24 mouse cellular contexts compared by ENCODE assay signal in the genomic region with DNA sequence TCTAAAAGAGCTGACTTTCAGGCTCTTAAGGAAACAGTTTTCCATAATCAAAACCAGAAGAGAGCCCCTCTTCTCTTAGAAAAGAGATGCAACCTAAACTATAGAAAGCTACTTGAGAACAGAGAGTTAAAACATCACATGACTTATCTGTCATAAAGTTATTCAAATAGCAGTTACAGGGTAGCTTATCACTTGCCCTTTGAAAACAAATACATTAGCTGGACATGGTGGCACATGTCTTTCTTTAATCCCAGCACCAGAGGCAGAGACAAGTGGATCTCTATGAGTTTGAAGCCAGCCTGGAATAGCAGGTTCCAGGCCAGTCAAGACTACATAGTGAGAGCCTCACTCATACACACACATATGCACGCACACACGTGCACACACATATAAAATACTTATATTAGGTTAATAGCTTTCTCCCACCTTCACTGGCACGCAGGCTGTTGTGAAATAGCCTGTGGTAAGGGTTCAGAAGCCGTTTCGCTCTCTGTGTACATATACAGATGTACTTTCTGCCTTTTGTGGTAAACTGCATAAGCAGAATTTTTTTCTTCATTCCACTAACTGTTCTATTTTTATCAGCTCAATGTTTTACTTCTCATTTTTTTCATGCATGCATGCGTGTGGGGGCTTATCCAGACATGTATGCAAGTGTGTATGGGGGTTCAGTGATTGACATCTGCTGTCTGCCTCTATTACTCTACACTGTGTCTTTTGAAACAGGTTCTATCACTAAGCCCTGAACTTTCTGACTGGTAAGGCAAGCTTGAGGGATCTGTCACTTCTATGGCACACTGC.
DNase-seq lines count a peak whose midpoint lies in the region; ATAC-seq lines count a peak whose summit lies in the region.
"Had no signal": no experiment of that assay in that cellular context is flagged by ENCODE, and none has a peak within 500 bp of the region (broad histone marks: within the 10 kb centered on the region; RNA-seq: fewer than 3 reads in every experiment).

No protein-coding gene starts in this region.

- no peaks in the 10 kb centered on the region; the same call in 1 of the 2 replicates for H3K9me3 ChIP-seq in heart, embryonic 13.5 days
- H3K9me3 ChIP-seq in heart, embryonic 11.5 days (replicated peaks; ENCODE audit: control insufficient read depth, low read length): no peaks in the 10 kb centered on the region
- H3K9me3 ChIP-seq: G1E; hindbrain, embryonic 13.5 days; limb, embryonic 12.5 days; liver, embryonic 12.5 days; midbrain, embryonic 13.5 days had no signal

- peaks cover 26% of the 10 kb centered on the region for H3K4me1 ChIP-seq in heart, embryonic 13.5 days
- H3K4me1 ChIP-seq in heart, embryonic 11.5 days (ENCODE audit: control insufficient read depth, insufficient read depth, low read length): no peaks in the 10 kb centered on the region
- H3K4me1 ChIP-seq: hindbrain, embryonic 13.5 days; limb, embryonic 12.5 days; liver, embryonic 12.5 days; midbrain, embryonic 13.5 days had no signal

- no peak for ATAC-seq in heart, embryonic 13.5 days (ENCODE audit: extremely low read depth, insufficient number of reproducible peaks, low FRiP score, low TSS enrichment)
- ATAC-seq in heart, embryonic 11.5 days (replicated peaks; ENCODE audit: insufficient number of reproducible peaks, low FRiP score, low TSS enrichment): no peak
- ATAC-seq in granulocyte monocyte progenitor cell, adult 5-6 weeks (replicated peaks; ENCODE audit: poor library complexity, severe bottlenecking): peak; percentile 92
- peak; percentile 66 for ATAC-seq in megakaryocyte progenitor cell, adult 5-6 weeks (replicated peaks; ENCODE audit: poor library complexity)
- no peak for ATAC-seq in megakaryocyte-erythroid progenitor cell, adult 5-6 weeks (replicated peaks; ENCODE audit: low FRiP score, low TSS enrichment, poor library complexity, severe bottlenecking)
- ATAC-seq: liver, embryonic 12.5 days; midbrain, embryonic 13.5 days had no signal

- no peak overlapping the region for H3K4me3 ChIP-seq in heart, embryonic 13.5 days
- H3K4me3 ChIP-seq in heart, embryonic 11.5 days (ENCODE audit: low read depth, low read length): no peak overlapping the region
- H3K4me3 ChIP-seq: hindbrain, embryonic 13.5 days; limb, embryonic 12.5 days; liver, embryonic 12.5 days; midbrain, embryonic 13.5 days had no signal

- peak overlapping the region; percentile 28; the same call in 1 of the 2 replicates for H3K27ac ChIP-seq in heart, embryonic 13.5 days (replicated peaks)
- H3K27ac ChIP-seq in heart, embryonic 11.5 days (ENCODE audit: low read depth, low read length): no peak overlapping the region
- H3K27ac ChIP-seq: hindbrain, embryonic 13.5 days; limb, embryonic 12.5 days; liver, embryonic 12.5 days; midbrain, embryonic 13.5 days had no signal

- peak; percentile 24 for DNase-seq in A20 (ENCODE audit: low read depth, low spot score)
- DNase-seq in c-Kit-positive CD71-positive TER-119-positive erythroid progenitor cells, embryonic 14.5 days (ENCODE audit: low spot score): no peak
- no peak for DNase-seq in thymus, postnatal 4 days
- DNase-seq: adrenal gland, adult 8-10 months; B cell, adult 2 months; cerebellum, adult 9-10 months; gastrocnemius, postnatal 25 days; heart, postnatal 14 days; kidney, adult 8-10 months; kidney, postnatal 10 days; lung, embryonic 14.5 days; lung, postnatal 36 days; thymus, postnatal 25 days had no signal

- H3K36me3 ChIP-seq in heart, embryonic 13.5 days: peaks cover 67% of the 10 kb centered on the region
- peaks cover 16% of the 10 kb centered on the region; the same call in 1 of the 2 replicates for H3K36me3 ChIP-seq in heart, embryonic 11.5 days (ENCODE audit: control insufficient read depth, insufficient read depth, low read length)
- H3K36me3 ChIP-seq: G1E had no signal

- WGBS in heart, embryonic 13.5 days: 86% methylated on average over 6 of the region's 6 CpGs
- 87% methylated on average over 6 of the region's 6 CpGs for WGBS in heart, embryonic 11.5 days (ENCODE audit: insufficient replicate concordance)

- H3K4me2 ChIP-seq in heart, embryonic 13.5 days: no peak overlapping the region
- no peak overlapping the region for H3K4me2 ChIP-seq in heart, embryonic 11.5 days
- H3K4me2 ChIP-seq: hindbrain, embryonic 13.5 days; limb, embryonic 12.5 days; liver, embryonic 12.5 days; lung, embryonic 14.5 days; midbrain, embryonic 13.5 days had no signal

- no peaks in the 10 kb centered on the region for H3K27me3 ChIP-seq in heart, embryonic 13.5 days (replicated peaks)
- no peaks in the 10 kb centered on the region for H3K27me3 ChIP-seq in heart, embryonic 11.5 days (ENCODE audit: control insufficient read depth, insufficient read depth, low read length)
- H3K27me3 ChIP-seq: CH12.LX; hindbrain, embryonic 13.5 days; limb, embryonic 12.5 days; liver, embryonic 12.5 days; midbrain, embryonic 13.5 days had no signal

- no peak overlapping the region for H3K9ac ChIP-seq in heart, embryonic 13.5 days
- H3K9ac ChIP-seq in heart, embryonic 11.5 days (ENCODE audit: low read depth, low read length): no peak overlapping the region
- H3K9ac ChIP-seq: hindbrain, embryonic 13.5 days; limb, embryonic 12.5 days; liver, embryonic 12.5 days; lung, embryonic 14.5 days; midbrain, embryonic 13.5 days had no signal

Comparison
In these comparisons a context has a peak if more than half of its experiments do, and no peak if none do; other contexts are left out.
1. ATAC-seq: peak in granulocyte monocyte progenitor cell, adult 5-6 weeks (single experiment) and megakaryocyte progenitor cell, adult 5-6 weeks (single experiment); none in heart, embryonic 13.5 days (single experiment), heart, embryonic 11.5 days (single experiment) and megakaryocyte-erythroid progenitor cell, adult 5-6 weeks (single experiment).